Mouse (Mus musculus) right cerebral cortex, adult 2 months (tissue): ENCODE data around the gene Camta1.

Source experiments
- DNase-seq, 2 experiments: peaks; one replicate each; pipeline ENCODE4 v3.0.0; 2021 to 2022; ENCODE audit warnings: low spot score in 2 of 2

Camta1 gene

GRCm38 (mm10) chr4:151449981-151450380 is 411.7 kb downstream of the Camta1 start:
- no peak for DNase-seq

GRCm38 (mm10) chr4:151448341-151448740 is 413.3 kb downstream of the Camta1 start:
- DNase-seq: peak; percentile 25 to 38

GRCm38 (mm10) chr4:151444665-151445064 is 417.0 kb downstream of the Camta1 start:
- no peak for DNase-seq

DNA sequence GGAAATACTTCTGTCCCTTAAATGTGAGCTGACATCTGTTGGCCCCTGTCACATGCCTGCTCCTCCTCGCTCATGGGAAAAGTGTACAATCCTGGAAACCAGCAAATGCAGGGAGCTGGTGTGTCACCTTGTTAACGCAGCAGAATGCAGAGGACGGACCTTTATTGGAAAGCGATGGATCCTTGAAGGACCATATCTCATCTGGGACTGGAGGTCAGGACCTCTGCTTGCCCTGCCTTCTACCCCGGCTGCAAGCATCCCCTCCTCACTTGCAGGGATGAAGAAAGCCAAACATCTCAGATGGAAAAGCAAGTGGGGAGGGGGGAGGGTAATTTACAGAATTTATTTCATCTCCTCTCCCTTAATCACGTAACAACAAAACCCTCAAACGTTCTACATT is 423.1 kb downstream of the Camta1 start:
- DNase-seq: no peak

GRCm38 (mm10) chr4:151437859-151438258 is 423.8 kb downstream of the Camta1 start:
- DNase-seq: no peak

- DNase-seq: no peak
Observed at GRCm38 (mm10) chr4:151425133-151425532, 436.5 kb downstream of the Camta1 start.

GRCm38 (mm10) chr4:151422922-151423321 is 438.8 kb downstream of the Camta1 start:
- no peak for DNase-seq

DNA sequence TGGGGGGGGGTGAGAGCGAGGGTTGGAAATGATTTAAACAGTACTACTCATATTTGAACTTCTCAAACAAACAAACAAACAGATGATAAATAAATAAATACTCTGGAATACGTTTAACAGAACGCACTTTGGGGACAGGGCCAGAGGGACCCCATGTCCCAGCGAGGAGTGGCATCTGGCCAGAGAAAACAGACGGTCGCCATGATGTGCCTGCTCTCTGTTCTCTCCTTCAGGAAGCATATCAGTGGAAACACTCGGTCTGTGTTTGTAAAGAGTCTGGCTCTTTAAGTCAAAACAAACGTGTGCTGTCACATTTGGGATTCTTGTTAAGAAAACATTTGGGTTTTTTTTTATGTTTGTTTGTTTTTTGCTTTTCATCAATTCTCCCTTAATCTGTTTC is 439.3 kb downstream of the Camta1 start:
- DNase-seq: no peak

DNA sequence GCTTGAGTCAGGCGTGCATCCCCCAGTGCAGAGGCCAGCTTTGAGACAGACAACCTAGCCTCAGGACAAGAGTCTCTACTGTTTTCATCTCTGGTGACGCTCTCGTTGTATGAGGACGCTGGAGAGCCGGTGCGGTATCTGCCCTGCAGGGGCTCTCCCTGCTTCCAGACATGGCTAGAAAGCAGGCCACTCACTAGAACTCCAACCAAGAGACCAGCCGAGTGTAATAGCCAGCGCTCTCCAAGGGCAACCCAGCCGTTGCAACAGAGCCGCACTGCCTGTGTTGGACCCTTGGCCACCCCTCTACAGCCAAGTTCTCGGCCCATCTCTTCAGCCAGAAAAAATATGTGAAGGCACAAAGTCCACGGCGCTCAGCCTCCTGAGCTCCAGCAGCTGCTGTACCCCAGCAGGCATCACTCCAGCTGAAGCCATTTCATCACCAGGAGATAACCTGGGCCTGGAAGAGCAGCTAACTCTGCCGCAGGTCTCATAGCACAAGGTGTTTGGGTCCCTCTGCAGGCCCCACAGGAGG is 443.3 kb downstream of the Camta1 start:
- DNase-seq: no peak

- DNase-seq: no peak
Observed at GRCm38 (mm10) chr4:151415812-151416211, 445.9 kb downstream of the Camta1 start.

DNA sequence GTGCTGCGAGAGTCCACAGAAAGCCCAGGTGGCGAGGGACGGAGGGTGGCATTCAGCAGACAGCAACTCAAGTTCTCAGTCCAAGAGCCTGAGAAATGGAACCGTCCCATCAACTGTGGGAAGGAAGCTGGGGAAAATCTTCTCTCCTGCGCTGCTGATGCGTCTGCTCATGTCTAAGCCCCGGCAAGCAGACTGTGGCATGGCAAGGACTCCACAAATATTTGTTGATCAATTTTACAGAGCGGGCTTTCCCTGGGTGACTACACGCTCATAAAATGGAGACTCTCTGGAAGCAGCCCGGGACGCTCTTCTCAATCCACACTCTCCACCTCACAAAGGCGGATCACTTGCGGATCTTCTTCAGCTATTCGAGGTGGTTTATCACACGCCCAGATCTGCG is 446.3 kb downstream of the Camta1 start:
- no peak for DNase-seq

GRCm38 (mm10) chr4:151414952-151415351 is 446.7 kb downstream of the Camta1 start:
- no peak for DNase-seq

DNA sequence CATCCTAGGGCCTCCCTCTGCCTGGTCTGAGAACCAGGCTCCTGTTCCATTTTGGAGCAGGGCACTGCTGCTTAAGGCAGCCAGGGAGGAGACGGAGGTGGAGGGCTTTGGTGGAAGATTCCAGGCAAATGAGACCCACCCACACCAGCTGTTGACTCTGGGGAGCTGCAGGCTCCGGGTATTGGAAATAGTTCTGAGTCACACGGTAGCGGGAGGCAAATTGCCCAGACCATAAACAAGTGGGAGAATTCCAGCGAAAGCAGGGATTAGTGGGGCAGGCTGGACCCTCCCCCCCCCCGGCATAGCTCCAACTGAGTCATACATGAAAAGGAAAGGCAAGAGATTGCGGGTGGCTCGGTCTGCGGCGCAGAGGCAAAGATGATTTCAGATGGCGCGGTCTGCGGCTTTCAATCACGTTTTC is 450.0 kb downstream of the Camta1 start:
- DNase-seq: peak; percentile 86 to 88

GRCm38 (mm10) chr4:151411016-151411415 is 450.7 kb downstream of the Camta1 start:
- DNase-seq: peak; percentile 25 to 37

DNA sequence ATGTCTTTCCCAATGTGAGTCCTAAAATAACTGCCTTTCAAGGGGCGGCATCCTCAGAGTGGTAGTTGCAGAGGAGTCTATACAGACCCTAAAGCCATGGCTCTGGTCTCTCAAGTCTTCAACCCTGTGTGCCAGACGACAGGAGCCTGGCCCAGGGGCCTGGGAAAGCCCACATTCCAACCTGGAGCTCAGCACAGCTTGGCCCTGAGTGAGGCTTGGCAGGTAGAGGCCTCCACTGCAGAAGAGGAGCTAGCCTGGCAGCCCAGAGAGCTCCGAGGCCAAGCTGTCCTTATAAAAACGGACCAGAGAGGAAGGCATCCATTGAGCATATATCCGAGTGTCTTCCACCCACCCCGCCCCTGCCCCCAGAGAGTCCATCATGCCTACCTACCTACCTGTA is 452.4 kb downstream of the Camta1 start:
- DNase-seq: no peak

- DNase-seq: no peak
Observed at GRCm38 (mm10) chr4:151408811-151409210, 452.9 kb downstream of the Camta1 start.

- DNase-seq: no peak
Observed at GRCm38 (mm10) chr4:151408246-151408645, 453.4 kb downstream of the Camta1 start.

DNA sequence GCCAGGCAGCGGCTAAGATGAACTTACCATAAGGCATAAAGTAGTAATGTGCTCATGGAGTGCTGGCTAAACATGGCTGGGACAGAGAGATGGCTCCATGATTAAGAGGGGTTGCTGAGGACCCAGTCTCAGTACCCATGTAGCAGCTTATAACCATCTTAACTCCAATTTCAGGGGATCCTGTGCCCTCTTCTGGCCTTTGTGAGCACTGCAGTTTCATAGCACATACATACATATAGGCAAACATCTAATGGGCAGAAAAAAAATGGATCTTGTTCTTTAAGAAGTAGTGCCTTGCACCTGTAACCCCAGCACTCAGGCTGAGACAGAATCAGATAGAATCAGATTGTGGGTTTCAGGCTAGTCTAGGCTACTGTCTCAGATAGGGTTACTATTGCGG is 454.5 kb downstream of the Camta1 start:
- no peak for DNase-seq

GRCm38 (mm10) chr4:151404581-151405256 is 457.0 kb downstream of the Camta1 start:
- no peak for DNase-seq

GRCm38 (mm10) chr4:151401685-151402397 is 459.8 kb downstream of the Camta1 start:
- DNase-seq: no peak

- DNase-seq: no peak
Observed at GRCm38 (mm10) chr4:151396536-151396935, 465.1 kb downstream of the Camta1 start.

GRCm38 (mm10) chr4:151389345-151389744 is 472.3 kb downstream of the Camta1 start:
- no peak for DNase-seq
